Mouse (Mus musculus) embryonic facial prominence, embryonic 15.5 days (tissue): Measurements from ENCODE around the gene Zdhhc8. TPM values are rescaled to one million over a fixed set of nuclear protein-coding genes. Genes with fewer than 3 reads are reported as not detected.

ENCODE experiments used
- ATAC-seq: fragments of 200-750 bp; cut with Nextera tagmentation; 2 replicates; pipeline ENCODE4 v1.8.0; 2017; ENCODE audit warnings: low read depth, moderate TSS enrichment; ENCODE audit not compliant: insufficient number of reproducible peaks, low FRiP score, low TSS enrichment
- H3K27ac ChIP-seq: fragments of 300-500 bp; sonication (generic); replicated peaks from 2 replicates; pipeline ENCODE4 v1.5.1; 2015; ENCODE audit warnings: mild to moderate bottlenecking, inconsistent platforms
- H3K27me3 ChIP-seq: fragments of 300-500 bp; sonication (generic); 2 replicates; pipeline ENCODE4 v1.6.1; 2015; ENCODE audit warnings: inconsistent platforms
- H3K36me3 ChIP-seq: fragments of 300-500 bp; sonication (generic); 2 replicates; pipeline ENCODE4 v1.6.1; 2015; ENCODE audit warnings: mild to moderate bottlenecking, inconsistent platforms
- H3K4me1 ChIP-seq: fragments of 300-500 bp; sonication (generic); 2 replicates; pipeline ENCODE4 v1.6.1; 2015; ENCODE audit warnings: inconsistent platforms
- H3K4me2 ChIP-seq: fragments of 300-500 bp; sonication (generic); replicated peaks from 2 replicates; pipeline ENCODE4 v1.6.1; 2015; ENCODE audit warnings: mild to moderate bottlenecking, inconsistent platforms
- H3K4me3 ChIP-seq: fragments of 300-500 bp; sonication (generic); replicated peaks from 2 replicates; pipeline ENCODE4 v1.5.1; 2015; ENCODE audit warnings: mild to moderate bottlenecking, inconsistent platforms
- H3K9ac ChIP-seq: fragments of 300-500 bp; sonication (generic); 2 replicates; pipeline ENCODE4 v1.6.1; 2015; ENCODE audit warnings: inconsistent platforms
- H3K9me3 ChIP-seq: fragments of 300-500 bp; sonication (generic); replicated peaks from 2 replicates; pipeline ENCODE4 v1.6.1; 2016; ENCODE audit warnings: inconsistent platforms
- WGBS: fragments of 180-500 bp; shearing (Covaris S2); methylation state at CpG from one replicate; pipeline ENCODE4 v1.1.7; 2015; 5-methylcytosine and 5-hydroxymethylcytosine counted together
- polyA plus RNA-seq: library from polyadenylated mRNA; unstranded; fragments of >200 nt; fragmentation: Nextera tagmentation; extraction: Ambion mirVana; gene quantifications from 2 replicates; pipeline ENCODE4 v1.2.1, GENCODE M21; 2015

Gene Zdhhc8
- polyA plus RNA-seq, 1 experiment from 2014 or later = 24.3 TPM

GRCm38 (mm10) chr16:18195068-18195467, 39.9 kb downstream of the Zdhhc8 start:
- Histone ChIP-seq H3K9me3 (no peaks in the 10 kb centered on the region), H3K4me3 (no peak overlapping the region), H3K36me3 (no peaks in the 10 kb centered on the region), H3K27ac (peak overlapping the region; percentile 52), H3K27me3 (no peaks in the 10 kb centered on the region), H3K4me1 (peaks cover 10% of the 10 kb centered on the region), H3K4me2 (no peak overlapping the region), H3K9ac (no peak overlapping the region)
- WGBS = 38% methylated on average over 5 of the region's 5 CpGs
- peak; percentile 49; the same call in 1 of the 2 replicates for ATAC-seq

GRCm38 (mm10) chr16:18194208-18194985, 40.5 kb downstream of the Zdhhc8 start:
- Histone ChIP-seq H3K9ac (no peak overlapping the region), H3K9me3 (no peaks in the 10 kb centered on the region), H3K4me3 (no peak overlapping the region), H3K4me1 (peaks cover 10% of the 10 kb centered on the region), H3K27ac (peak overlapping the region; percentile 52), H3K4me2 (no peak overlapping the region), H3K27me3 (no peaks in the 10 kb centered on the region), H3K36me3 (no peaks in the 10 kb centered on the region)
- 62% methylated on average over 15 of the region's 15 CpGs for WGBS
- ATAC-seq = 0 out of 2 replicates have a peak, but pooled peaks have one; percentile 40

DNA sequence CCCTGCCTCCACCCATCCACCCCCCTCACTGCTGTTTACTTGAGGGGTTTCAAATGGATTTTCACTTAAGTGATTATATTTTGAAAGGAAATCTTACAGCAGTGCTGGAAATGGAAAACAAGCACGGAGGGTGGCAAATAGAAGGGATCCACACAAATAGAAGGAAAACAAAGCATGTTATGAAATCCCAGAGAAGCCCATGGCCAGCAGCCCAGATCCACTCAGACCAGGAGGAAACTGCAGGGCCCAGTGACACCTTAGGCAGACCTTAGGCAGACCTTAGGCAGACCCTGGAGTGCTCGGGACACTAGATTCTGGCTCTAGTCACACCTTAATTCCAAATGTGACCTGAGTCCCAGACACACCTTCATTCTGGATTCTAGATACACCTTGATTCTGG, 43.9 kb downstream of the Zdhhc8 start:
- H3K9ac ChIP-seq = no peak overlapping the region
- WGBS = 73% methylated on average over 2 of the region's 2 CpGs
- H3K27me3 ChIP-seq = no peaks in the 10 kb centered on the region
- ATAC-seq = no peak
- no peaks in the 10 kb centered on the region for H3K36me3 ChIP-seq
- no peak overlapping the region for H3K4me3 ChIP-seq
- no peak overlapping the region for H3K4me2 ChIP-seq
- no peaks in the 10 kb centered on the region for H3K9me3 ChIP-seq
- H3K4me1 ChIP-seq = peaks cover 10% of the 10 kb centered on the region
- no peak overlapping the region for H3K27ac ChIP-seq

DNA sequence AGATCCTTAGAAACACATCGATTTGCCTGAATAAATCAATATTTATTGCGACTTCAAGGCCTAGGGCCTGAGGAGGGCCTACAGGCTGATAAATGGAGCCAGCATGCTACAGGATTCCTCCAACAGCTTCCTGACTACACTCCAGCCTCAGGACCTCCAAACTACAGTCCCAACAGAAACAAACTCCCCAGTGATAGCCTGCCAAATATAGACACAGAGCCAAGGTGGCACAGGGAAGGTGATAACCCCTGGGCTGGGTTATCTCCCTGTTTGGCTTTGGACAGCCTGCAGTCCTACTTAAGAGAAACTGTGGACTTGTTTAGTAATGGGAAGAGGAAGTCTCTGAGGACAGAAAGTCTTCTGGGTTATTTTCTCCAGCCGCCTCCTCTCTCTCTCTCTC, 47.7 kb downstream of the Zdhhc8 start:
- Histone ChIP-seq H3K27ac (no peak overlapping the region), H3K4me3 (no peak overlapping the region), H3K27me3 (no peaks in the 10 kb centered on the region), H3K4me2 (no peak overlapping the region), H3K9me3 (no peaks in the 10 kb centered on the region), H3K9ac (no peak overlapping the region), H3K36me3 (no peaks in the 10 kb centered on the region), H3K4me1 (no peaks in the 10 kb centered on the region)
- 85% methylated on average over 3 of the region's 3 CpGs for WGBS
- no peak for ATAC-seq

- WGBS = 75% methylated on average over 4 of the region's 4 CpGs
- H3K4me3 ChIP-seq = no peak overlapping the region
- H3K4me1 ChIP-seq = no peaks in the 10 kb centered on the region
- H3K27me3 ChIP-seq = no peaks in the 10 kb centered on the region
- no peak overlapping the region for H3K9ac ChIP-seq
- H3K4me2 ChIP-seq = no peak overlapping the region
- H3K27ac ChIP-seq = no peak overlapping the region
- ATAC-seq = no peak
- H3K9me3 ChIP-seq = no peaks in the 10 kb centered on the region
- no peaks in the 10 kb centered on the region for H3K36me3 ChIP-seq
These were observed 48.1 kb downstream of the Zdhhc8 start for GRCm38 (mm10) chr16:18186798-18187197.

- Histone ChIP-seq H3K4me3 (no peak overlapping the region), H3K27me3 (no peaks in the 10 kb centered on the region), H3K4me2 (no peak overlapping the region), H3K36me3 (no peaks in the 10 kb centered on the region), H3K27ac (no peak overlapping the region), H3K4me1 (no peaks in the 10 kb centered on the region), H3K9ac (no peak overlapping the region), H3K9me3 (no peaks in the 10 kb centered on the region)
- no peak for ATAC-seq
- 81% methylated on average over 8 of the region's 8 CpGs for WGBS
These were observed 49.1 kb downstream of the Zdhhc8 start for GRCm38 (mm10) chr16:18185715-18186449.

DNA sequence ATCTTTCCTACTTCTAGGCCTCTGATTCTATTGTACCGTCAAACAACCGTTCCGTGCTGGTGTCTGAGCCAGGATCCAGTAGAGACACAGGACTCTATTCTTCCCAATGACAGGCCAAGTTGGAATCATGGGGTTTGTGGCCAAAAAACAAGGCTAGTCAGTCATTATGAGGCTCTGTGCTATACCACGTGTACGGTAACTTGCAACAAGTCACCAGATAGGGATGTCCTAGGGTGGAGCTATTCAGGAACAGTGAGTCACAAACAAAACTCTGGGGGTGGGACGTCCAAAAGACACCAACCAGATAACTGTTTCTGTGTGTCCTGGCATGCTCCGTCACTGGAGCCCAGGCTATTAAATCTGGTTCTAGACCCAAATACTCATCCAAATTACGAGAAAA, 52.2 kb downstream of the Zdhhc8 start:
- H3K27ac ChIP-seq = no peak overlapping the region
- no peak overlapping the region for H3K9ac ChIP-seq
- H3K36me3 ChIP-seq = no peaks in the 10 kb centered on the region
- ATAC-seq = no peak
- no peaks in the 10 kb centered on the region for H3K27me3 ChIP-seq
- H3K4me2 ChIP-seq = no peak overlapping the region
- WGBS = 74% methylated on average over 8 of the region's 8 CpGs
- no peaks in the 10 kb centered on the region for H3K9me3 ChIP-seq
- H3K4me3 ChIP-seq = no peak overlapping the region
- H3K4me1 ChIP-seq = peaks cover 13% of the 10 kb centered on the region; the same call in 1 of the 2 replicates

DNA sequence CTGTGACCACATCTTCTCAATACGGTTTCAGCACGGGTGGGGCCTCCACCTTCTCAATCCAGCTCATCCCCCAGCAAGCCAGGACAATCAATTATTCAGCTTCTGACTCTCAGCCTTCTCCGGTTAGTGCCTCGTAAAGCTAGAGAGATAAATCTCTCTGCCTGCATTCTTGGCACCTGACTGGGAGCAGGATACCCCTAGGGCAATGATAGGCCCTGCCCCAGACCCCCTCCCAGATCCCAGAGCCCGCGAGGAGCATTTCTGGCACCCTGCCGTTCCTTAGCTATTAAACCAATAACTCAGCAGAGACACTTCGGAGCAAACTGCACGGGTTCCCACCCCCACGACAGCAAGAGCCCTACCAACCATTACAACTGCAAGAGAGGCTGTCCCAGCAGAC, 53.5 kb downstream of the Zdhhc8 start:
- no peak overlapping the region for H3K27ac ChIP-seq
- H3K4me2 ChIP-seq = no peak overlapping the region
- no peaks in the 10 kb centered on the region for H3K36me3 ChIP-seq
- no peak overlapping the region for H3K4me3 ChIP-seq
- H3K27me3 ChIP-seq = no peaks in the 10 kb centered on the region
- WGBS = 33% methylated on average over 10 of the region's 10 CpGs
- H3K9me3 ChIP-seq = no peaks in the 10 kb centered on the region
- H3K4me1 ChIP-seq = peaks cover 18% of the 10 kb centered on the region
- ATAC-seq = no peak
- H3K9ac ChIP-seq = no peak overlapping the region

DNA sequence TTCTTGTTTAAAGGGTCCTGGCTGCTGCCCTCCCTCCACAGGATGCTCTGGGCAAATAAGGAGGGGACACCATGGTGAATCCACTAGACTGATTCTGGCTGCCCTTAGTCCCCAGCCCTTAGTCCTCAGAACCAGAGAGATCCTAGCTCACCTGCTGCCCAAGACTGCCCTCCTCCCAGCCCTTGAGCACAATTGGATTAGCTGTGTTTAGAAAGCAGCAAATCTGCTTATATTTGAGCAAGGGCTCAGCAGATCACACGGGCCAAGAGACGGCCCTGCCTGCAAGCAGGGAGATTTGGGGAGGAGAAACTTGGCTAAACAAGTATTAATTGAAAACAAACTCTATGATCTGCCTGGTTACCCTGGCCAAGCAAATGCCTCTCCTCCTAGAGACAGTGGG, 55.3 kb downstream of the Zdhhc8 start:
- Histone ChIP-seq H3K27me3 (no peaks in the 10 kb centered on the region), H3K9ac (no peak overlapping the region), H3K36me3 (no peaks in the 10 kb centered on the region), H3K4me3 (no peak overlapping the region), H3K9me3 (no peaks in the 10 kb centered on the region), H3K4me1 (peaks cover 28% of the 10 kb centered on the region), H3K27ac (0 out of 2 replicates have a peak overlapping the region, but pooled peaks have one; percentile 1), H3K4me2 (no peak overlapping the region)
- WGBS = 15% methylated on average over 2 of the region's 2 CpGs
- ATAC-seq = no peak

GRCm38 (mm10) chr16:18176758-18177157, 58.2 kb downstream of the Zdhhc8 start:
- Histone ChIP-seq H3K27ac (no peak overlapping the region), H3K9ac (no peak overlapping the region), H3K4me1 (peaks cover 42% of the 10 kb centered on the region), H3K4me2 (no peak overlapping the region), H3K4me3 (no peak overlapping the region), H3K36me3 (no peaks in the 10 kb centered on the region), H3K27me3 (no peaks in the 10 kb centered on the region), H3K9me3 (no peaks in the 10 kb centered on the region)
- no peak for ATAC-seq
- WGBS = 77% methylated on average over 4 of the region's 4 CpGs

GRCm38 (mm10) chr16:18175817-18176541, 59.0 kb downstream of the Zdhhc8 start:
- peaks cover 42% of the 10 kb centered on the region for H3K4me1 ChIP-seq
- no peak for ATAC-seq
- no peak overlapping the region for H3K4me3 ChIP-seq
- no peaks in the 10 kb centered on the region for H3K36me3 ChIP-seq
- WGBS = 30% methylated on average over 6 of the region's 6 CpGs
- H3K9ac ChIP-seq = no peak overlapping the region
- H3K27ac ChIP-seq = peak overlapping the region; percentile 34; the same call in 1 of the 2 replicates
- H3K27me3 ChIP-seq = no peaks in the 10 kb centered on the region
- no peak overlapping the region for H3K4me2 ChIP-seq
- no peaks in the 10 kb centered on the region for H3K9me3 ChIP-seq
